Mouse (Mus musculus): ENCODE results near the gene Fam184a. TPM values are rescaled to one million over a fixed set of nuclear protein-coding genes. Genes with fewer than 3 reads are reported as not detected.

The Fam184a gene
- total RNA-seq (2023): not detected

GRCm38 (mm10) chr10:53750955-53751652 lies at the start of gene Fam184a:
Gene Fam184a (minus strand): TSS chr10:53751123.

DNA sequence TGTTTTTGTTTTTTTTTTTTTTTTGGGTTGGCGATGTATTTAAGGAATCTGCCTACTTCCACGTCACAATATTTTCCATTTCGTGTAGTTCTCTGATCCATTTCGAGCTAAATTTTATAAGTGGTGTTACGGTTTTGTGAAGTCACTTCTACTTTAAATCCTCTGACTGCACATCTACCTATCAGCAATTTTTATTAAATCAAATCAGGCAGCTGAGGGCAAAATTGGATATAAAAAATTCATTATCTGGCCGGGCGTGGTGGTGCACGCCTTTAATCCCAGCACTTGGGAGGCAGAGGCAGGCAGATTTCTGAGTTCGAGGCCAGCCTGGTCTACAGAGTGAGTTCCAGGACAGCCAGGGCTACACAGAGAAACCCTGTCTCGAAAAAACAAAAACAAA lies 120.6 kb downstream of the Fam184a start, which contains the start of gene Mcm9:
TSS of gene Mcm9 (minus strand) at position 101 of the 400 bp plus-strand sequence.

DNA sequence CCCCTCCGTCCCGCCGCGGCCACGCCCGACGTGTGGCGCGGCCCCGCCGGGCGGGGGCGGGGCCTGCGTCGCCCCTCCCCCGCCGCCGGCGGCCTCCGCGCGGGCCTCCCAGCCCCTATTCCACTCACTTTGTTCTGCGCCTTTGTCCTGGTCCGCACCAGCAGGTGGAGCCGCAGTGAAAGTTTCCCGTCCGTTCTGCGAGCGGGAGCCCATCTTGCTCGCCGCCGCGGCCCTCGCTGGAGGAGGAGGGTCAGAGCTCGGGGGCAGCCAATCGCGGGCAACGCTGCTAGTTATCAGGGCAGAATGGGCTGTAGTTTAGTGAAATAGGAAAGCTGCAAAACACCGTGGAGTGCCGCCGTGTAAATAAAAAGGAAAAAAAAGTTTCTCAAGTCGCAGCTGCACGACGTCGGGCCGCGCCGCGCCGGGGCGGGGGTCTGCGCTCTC lies 154.2 kb downstream of the Fam184a start, which contains the start of gene Asf1a:
TSS of gene Asf1a (plus strand) at position 81 of the 444 bp plus-strand sequence.

Other genes starting within 250 kb of the Fam184a start
- gene Asf1a, start 154.4 kb downstream of the Fam184a start, total RNA-seq (2023): 28.7 TPM
- 25.6 TPM for gene Mcm9, start 120.7 kb downstream of the Fam184a start, total RNA-seq (2023)

Measured in CD8-positive naive resting alpha-beta T cell, adult 57 days (primary cell).